Mouse (Mus musculus) R1 (cell line): ENCODE data around the gene Aplnr.

ENCODE experiments used
- DNase-seq: peaks from one replicate; pipeline ENCODE4 v3.0.0-alpha.2; 2018; ENCODE audit warnings: low read depth, low spot score

Gene Aplnr

GRCm38 (mm10) chr2:85178139-85178800 is 42.2 kb downstream of the Aplnr start:
- DNase-seq: no peak

DNA sequence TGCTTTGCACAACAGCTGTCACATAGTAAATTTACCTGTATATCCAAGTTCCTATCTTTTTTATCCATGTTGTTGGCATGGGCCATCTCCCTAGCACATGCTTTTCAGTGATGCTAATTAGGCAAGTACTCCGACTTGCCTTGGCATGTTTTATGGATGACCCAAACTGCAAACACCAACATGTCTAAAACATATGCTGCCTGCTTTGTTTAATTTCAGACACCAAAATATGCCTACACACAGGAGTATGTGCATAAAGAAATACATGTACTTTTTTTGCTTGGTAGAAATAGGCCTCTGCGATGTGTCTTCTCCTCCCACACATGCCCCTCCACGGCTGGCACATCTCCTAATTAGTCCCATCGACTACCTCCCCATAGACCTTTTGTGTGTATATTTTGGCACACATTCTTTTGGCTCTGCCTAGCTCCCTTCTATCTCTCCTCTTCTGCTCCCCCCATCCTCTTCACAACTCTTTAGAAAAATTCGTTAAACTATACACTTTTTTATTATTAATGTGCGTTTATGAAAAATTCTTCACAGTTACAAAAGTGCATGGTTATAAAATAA is 51.6 kb downstream of the Aplnr start:
- no peak for DNase-seq
